Mouse (Mus musculus) heart, postnatal 0 days (tissue): ENCODE results near the gene Mlh3. TPM values are rescaled to one million over a fixed set of nuclear protein-coding genes. Genes with fewer than 3 reads are reported as not detected.

Source experiments
- ATAC-seq: fragments of 200-750 bp; cut with Nextera tagmentation; 2 replicates; pipeline ENCODE4 v1.8.0; 2017; ENCODE audit warnings: low read depth, moderate number of reproducible peaks, moderate library complexity; ENCODE audit not compliant: insufficient read depth
- DNase-seq: peaks from one replicate; pipeline ENCODE4 v3.0.0-alpha.2; 2016; ENCODE audit warnings: low spot score
- H3K27ac ChIP-seq: fragments of 300-500 bp; sonication (generic); 2 replicates; pipeline ENCODE4 v1.5.1; 2014; ENCODE audit warnings: low read depth, mild to moderate bottlenecking
- H3K27me3 ChIP-seq: fragments of 300-500 bp; sonication (generic); 2 replicates; pipeline ENCODE4 v1.6.1; 2014; ENCODE audit warnings: low read length, mixed read lengths; ENCODE audit not compliant: control insufficient read depth, insufficient read depth
- H3K36me3 ChIP-seq: fragments of 300-500 bp; sonication (generic); replicated peaks from 2 replicates; pipeline ENCODE4 v1.6.1; 2014; ENCODE audit warnings: low read length, mixed read lengths; ENCODE audit not compliant: control insufficient read depth, insufficient read depth
- H3K4me1 ChIP-seq: fragments of 300-500 bp; sonication (generic); 2 replicates; pipeline ENCODE4 v1.6.1; 2014; ENCODE audit warnings: antibody characterized with exemption; ENCODE audit not compliant: control insufficient read depth, insufficient read depth
- H3K4me2 ChIP-seq: fragments of 300-500 bp; sonication (generic); 2 replicates; pipeline ENCODE4 v1.6.1; 2014; ENCODE audit warnings: low read depth, mild to moderate bottlenecking, low read length, moderate library complexity
- H3K4me3 ChIP-seq: fragments of 300-500 bp; sonication (generic); 2 replicates; pipeline ENCODE4 v1.5.1; 2014; ENCODE audit warnings: low read depth, low read length
- H3K9ac ChIP-seq: fragments of 300-500 bp; sonication (generic); replicated peaks from 2 replicates; pipeline ENCODE4 v1.6.1; 2014; ENCODE audit warnings: low read depth, low read length, mixed read lengths
- H3K9me3 ChIP-seq: fragments of 300-500 bp; sonication (generic); replicated peaks from 2 replicates; pipeline ENCODE4 v1.6.1; 2016; ENCODE audit warnings: low read length; ENCODE audit not compliant: control insufficient read depth
- CTCF ChIP-seq: IDR thresholded peaks from 2 replicates; pipeline ENCODE4 v1.5.1; 2016; ENCODE audit warnings: antibody characterized with exemption, control low read depth, low read depth
- EP300 ChIP-seq: IDR thresholded peaks from 2 replicates; pipeline ENCODE4 v1.6.1; 2016; ENCODE audit warnings: antibody characterized with exemption, low read depth
- WGBS: fragments of 180-500 bp; shearing (Covaris S2); extraction: QIAGEN DNeasy Blood & Tissue Kit; methylation state at CpG from one replicate; pipeline ENCODE4 v1.1.7; 2014; 5-methylcytosine and 5-hydroxymethylcytosine counted together
- polyA plus RNA-seq: library from polyadenylated mRNA; unstranded; fragments of >200 nt; fragmentation: Nextera tagmentation; extraction: Ambion mirVana; gene quantifications from 2 replicates; pipeline ENCODE4 v1.2.1, GENCODE M21; 2015
- total RNA-seq: library from RNA; depleted of rRNA; stranded (reverse); fragments of >200 nt; gene quantifications from 2 replicates; pipeline ENCODE4 v1.2.3, GENCODE M21; 2014; ENCODE audit warnings: low replicate concordance

Mlh3 gene
- total and polyA plus RNA-seq, 2 experiments from 2014 or later, result 5.0 to 8.6 TPM

- H3K36me3 ChIP-seq, result 0 out of 2 replicates have a peak, but pooled peaks cover 7% of the 10 kb centered on the region
- no peak for TF ChIP-seq EP300
- no peak for TF ChIP-seq CTCF
- H3K27ac ChIP-seq, result no peak overlapping the region
- peaks cover 6% of the 10 kb centered on the region for H3K4me1 ChIP-seq
- H3K4me2 ChIP-seq, result peak overlapping the region; percentile 79
- ATAC-seq (0 out of 2 replicates have a peak, but pooled peaks have one; percentile 1), DNase-seq (no peak)
- H3K27me3 ChIP-seq, result no peaks in the 10 kb centered on the region
- H3K9ac ChIP-seq, result no peak overlapping the region
- peak overlapping the region; percentile 86; the same call in 1 of the 2 replicates for H3K4me3 ChIP-seq
- no peaks in the 10 kb centered on the region for H3K9me3 ChIP-seq
- 63% methylated on average over 12 of the region's 12 CpGs for WGBS
These were observed 10.6 kb upstream of the Mlh3 start for GRCm38 (mm10) chr12:85280845-85281651.

- DNase-seq (peak; percentile 95), ATAC-seq (peak; percentile 98)
- under 1% methylated on average over 31 of the region's 31 CpGs for WGBS
- H3K4me3 ChIP-seq, result peak overlapping the region; percentile 86
- H3K36me3 ChIP-seq, result peaks cover 9% of the 10 kb centered on the region; the same call in 1 of the 2 replicates
- peak overlapping the region; percentile 79 for H3K27ac ChIP-seq
- H3K4me2 ChIP-seq, result peak overlapping the region; percentile 79
- peak overlapping the region; percentile 90 for H3K9ac ChIP-seq
- no peaks in the 10 kb centered on the region for H3K9me3 ChIP-seq
- H3K27me3 ChIP-seq, result no peaks in the 10 kb centered on the region
- peaks cover 6% of the 10 kb centered on the region for H3K4me1 ChIP-seq
- TF ChIP-seq CTCF (no peak), EP300 (no peak; the same call in 1 of the 2 replicates)
These were observed 9.9 kb upstream of the Mlh3 start for GRCm38 (mm10) chr12:85280105-85280844.

GRCm38 (mm10) chr12:85279396-85280080 lies 9.1 kb upstream of the Mlh3 start:
- DNase-seq (no peak), ATAC-seq (peak; percentile 18; the same call in 1 of the 2 replicates)
- 3% methylated on average over 10 of the region's 10 CpGs for WGBS

GRCm38 (mm10) chr12:85278919-85279318 lies 8.5 kb upstream of the Mlh3 start:
- Histone ChIP-seq H3K4me2 (no peak overlapping the region), H3K27me3 (no peaks in the 10 kb centered on the region), H3K36me3 (peaks cover 12% of the 10 kb centered on the region; the same call in 1 of the 2 replicates), H3K4me1 (peaks cover 6% of the 10 kb centered on the region), H3K27ac (no peak overlapping the region), H3K9me3 (no peaks in the 10 kb centered on the region), H3K4me3 (no peak overlapping the region), H3K9ac (no peak overlapping the region)
- TF ChIP-seq CTCF (no peak), EP300 (no peak)
- 91% methylated on average over 10 of the region's 10 CpGs for WGBS
- DNase-seq (no peak), ATAC-seq (no peak)

More at GRCm38 (mm10) chr12:85279396-85280080, 9.1 kb upstream of the Mlh3 start:
- Histone ChIP-seq H3K9me3 (no peaks in the 10 kb centered on the region), H3K9ac (peak overlapping the region; percentile 90), H3K27ac (peak overlapping the region; percentile 79; the same call in 1 of the 2 replicates), H3K4me3 (peak overlapping the region; percentile 86), H3K4me2 (peak overlapping the region; percentile 79), H3K27me3 (no peaks in the 10 kb centered on the region), H3K4me1 (peaks cover 6% of the 10 kb centered on the region), H3K36me3 (peaks cover 12% of the 10 kb centered on the region; the same call in 1 of the 2 replicates)
- TF ChIP-seq CTCF (no peak), EP300 (no peak)

DNA sequence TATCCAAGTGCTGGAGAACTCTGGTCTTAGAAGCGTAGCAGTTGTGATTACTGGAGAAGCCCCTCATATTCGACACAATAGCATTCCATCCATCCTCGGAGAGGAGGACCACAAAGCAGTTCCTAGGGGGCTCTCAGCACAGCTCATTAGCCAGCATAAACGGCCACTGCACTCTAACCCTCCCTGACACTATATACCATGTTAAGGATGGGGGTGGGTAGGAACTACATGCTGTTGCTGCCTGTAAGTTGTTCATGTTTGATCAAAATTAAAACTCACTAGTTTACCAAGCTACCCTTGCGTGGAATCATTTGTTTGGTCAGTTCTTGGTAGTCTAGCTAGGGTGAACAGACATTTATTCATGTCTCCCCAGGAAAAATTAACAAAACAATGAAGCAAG lies 5.9 kb upstream of the Mlh3 start:
- Histone ChIP-seq H3K4me2 (no peak overlapping the region), H3K9me3 (no peaks in the 10 kb centered on the region), H3K9ac (no peak overlapping the region), H3K27ac (no peak overlapping the region), H3K4me1 (peaks cover 6% of the 10 kb centered on the region), H3K4me3 (no peak overlapping the region), H3K36me3 (peaks cover 12% of the 10 kb centered on the region; the same call in 1 of the 2 replicates), H3K27me3 (no peaks in the 10 kb centered on the region)
- no peak for ATAC-seq
- WGBS, result 82% methylated on average over 5 of the region's 5 CpGs
- TF ChIP-seq EP300 (no peak), CTCF (no peak)
- no peak for DNase-seq
